Mouse (Mus musculus) bone marrow, adult 2 months (tissue): ENCODE measurements at regions not wholly inside any gene's neighbourhood (a gene's known extent, or its start where the extent isn't known, plus 50 kb on each side); places are given as distances from the start of the nearest gene placed in this dataset.

Experiments used
- H3K27ac ChIP-seq: fragments of 200-500 bp; 2 replicates; pipeline ENCODE4 v1.5.1; 2012; ENCODE audit warnings: low read depth, mild to moderate bottlenecking, control low read depth, inconsistent platforms, low read length; ENCODE audit not compliant: control insufficient read depth, poor library complexity, insufficient read depth
- H3K4me1 ChIP-seq: fragments of 200-500 bp; 2 replicates; pipeline ENCODE4 v1.6.1; 2011; ENCODE audit warnings: low read length; ENCODE audit not compliant: control insufficient read depth, insufficient read depth
- H3K4me3 ChIP-seq: fragments of 200-500 bp; replicated peaks from 2 replicates; pipeline ENCODE3; 2011; ENCODE audit warnings: mild to moderate bottlenecking, low read depth, low read length, control low read depth; ENCODE audit not compliant: control insufficient read depth
- CTCF ChIP-seq: fragments of 200-500 bp; IDR thresholded peaks from 2 replicates; pipeline ENCODE4 v1.5.1; 2011; ENCODE audit warnings: low read length, control low read depth; ENCODE audit not compliant: control insufficient read depth, insufficient read depth
- POLR2A ChIP-seq: fragments of 200-500 bp; IDR thresholded peaks from 2 replicates; pipeline ENCODE4 v1.6.1; 2011; ENCODE audit warnings: low read depth, mild to moderate bottlenecking, control low read depth, low read length, borderline replicate concordance; ENCODE audit not compliant: control insufficient read depth
- WGBS: fragments of 180-500 bp; shearing (Covaris S2); methylation state at CpG from one replicate; pipeline ENCODE4 v1.1.7; 2018; 5-methylcytosine and 5-hydroxymethylcytosine counted together

DNA sequence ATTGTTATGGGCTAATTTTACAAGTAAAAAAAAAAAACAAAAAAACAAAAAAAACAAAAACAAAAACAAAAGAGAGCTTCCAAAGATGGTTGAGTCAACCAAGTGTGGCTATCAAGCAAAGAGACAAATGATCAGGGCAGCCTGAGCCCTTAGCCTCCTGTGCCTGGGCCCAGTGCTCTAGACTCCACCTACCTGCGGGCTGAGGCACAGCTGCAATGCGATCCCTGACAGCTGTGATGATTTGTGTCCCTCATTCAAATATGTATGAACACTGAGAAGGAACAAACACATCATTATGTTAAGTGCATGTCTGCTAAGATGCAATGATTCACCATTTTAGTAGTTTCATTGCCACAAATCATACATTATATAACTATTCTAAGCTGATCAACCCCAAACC, 199.0 kb upstream of the Thbs1 start:
- Histone ChIP-seq H3K27ac (no peak overlapping the region), H3K4me3 (no peak overlapping the region)

GRCm38 (mm10) chr2:117913846-117914245, 197.8 kb upstream of the Thbs1 start:
- no peaks in the 10 kb centered on the region; the same call in 1 of the 2 replicates for H3K4me1 ChIP-seq
- TF ChIP-seq CTCF (peak; percentile 78), POLR2A (no peak)
- 30% methylated on average over 4 of the region's 4 CpGs for WGBS
- H3K27ac ChIP-seq, result no peak overlapping the region
- no peak overlapping the region for H3K4me3 ChIP-seq

More for the DNA sequence above, 199.0 kb upstream of the Thbs1 start:
- WGBS, result 12% methylated on average over 2 of the region's 2 CpGs
- H3K4me1 ChIP-seq, result no peaks in the 10 kb centered on the region; the same call in 1 of the 2 replicates
- TF ChIP-seq CTCF, result peak; percentile 60
- no peak for TF ChIP-seq POLR2A

GRCm38 (mm10) chr2:117915821-117916220, 195.9 kb upstream of the Thbs1 start:
- Histone ChIP-seq H3K4me1 (no peaks in the 10 kb centered on the region; the same call in 1 of the 2 replicates), H3K27ac (no peak overlapping the region), H3K4me3 (no peak overlapping the region)
- 82% methylated on average over 2 of the region's 2 CpGs for whole genome bisulfite sequencing
- no peak for TF ChIP-seq CTCF
- no peak for TF ChIP-seq POLR2A

GRCm38 (mm10) chr2:117917181-117917580, 194.5 kb upstream of the Thbs1 start:
- Histone ChIP-seq H3K4me1 (no peaks in the 10 kb centered on the region; the same call in 1 of the 2 replicates), H3K27ac (no peak overlapping the region), H3K4me3 (no peak overlapping the region)
- 84% methylated on average over 3 of the region's 3 CpGs for WGBS
- TF ChIP-seq POLR2A, result no peak
- no peak for TF ChIP-seq CTCF

DNA sequence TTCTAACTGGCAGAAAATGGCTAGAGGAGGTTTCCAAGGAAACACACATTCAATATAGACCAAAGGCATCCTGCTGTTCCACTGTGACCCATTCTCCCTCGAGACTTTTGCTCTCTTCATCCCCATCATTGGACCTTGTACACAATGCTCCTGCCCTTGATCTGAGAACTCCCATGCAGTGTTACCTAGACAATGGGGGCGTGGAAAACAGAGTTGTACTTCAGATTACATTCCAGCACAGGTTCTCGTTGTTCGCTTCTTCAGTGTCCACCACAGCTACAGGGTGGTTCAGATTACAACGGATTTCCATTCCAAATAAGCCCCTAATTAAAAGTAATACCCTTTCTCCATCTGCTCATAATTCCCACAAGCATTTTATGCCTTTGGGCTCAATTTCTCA, 186.8 kb upstream of the Thbs1 start:
- Histone ChIP-seq H3K4me1 (peaks cover 3% of the 10 kb centered on the region), H3K27ac (no peak overlapping the region), H3K4me3 (no peak overlapping the region)
- TF ChIP-seq CTCF (no peak), POLR2A (no peak)
- 72% methylated on average over 5 of the region's 5 CpGs for WGBS

DNA sequence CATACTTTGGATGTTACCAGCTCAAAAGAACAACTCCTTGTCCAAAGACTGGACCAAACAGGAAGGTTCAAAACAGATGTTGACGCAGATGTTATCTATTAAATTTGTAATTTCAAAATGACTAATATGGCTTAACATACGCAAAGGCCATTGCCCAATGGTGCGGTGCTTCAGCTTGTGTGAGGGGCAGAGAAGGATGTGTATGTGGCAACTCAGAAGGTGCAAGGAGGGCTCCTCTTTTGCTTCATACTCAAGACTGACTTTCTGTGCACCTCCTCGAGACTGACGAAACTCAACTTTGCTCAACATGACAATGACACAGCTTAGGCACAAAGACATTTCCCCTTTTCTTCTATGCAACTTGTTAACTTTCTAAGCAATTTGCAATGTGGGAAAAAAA, 186.3 kb upstream of the Thbs1 start:
- WGBS, result 39% methylated on average over 5 of the region's 5 CpGs
- Histone ChIP-seq H3K4me3 (no peak overlapping the region), H3K4me1 (peaks cover 3% of the 10 kb centered on the region), H3K27ac (no peak overlapping the region)
- no peak for TF ChIP-seq POLR2A

DNA sequence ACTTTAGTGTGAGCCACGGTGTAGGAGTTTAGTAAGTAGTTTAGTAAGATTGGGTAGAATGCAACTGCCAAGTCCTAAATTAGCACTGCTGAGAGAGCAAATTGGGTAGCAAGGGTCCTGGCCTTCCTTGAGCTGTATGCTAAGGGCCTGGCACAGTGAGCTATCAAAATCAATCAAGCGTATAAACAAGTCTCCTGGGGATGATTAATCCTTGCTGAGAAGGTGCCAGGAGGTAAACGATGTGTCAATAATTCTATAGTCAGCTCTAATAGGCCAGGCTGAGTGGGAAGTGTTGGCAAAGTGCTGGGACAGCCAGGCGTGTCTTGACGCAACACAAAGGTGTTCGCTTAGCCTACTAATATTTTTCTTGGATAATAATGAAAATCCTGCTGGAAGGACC, 183.6 kb upstream of the Thbs1 start:
- no peak for TF ChIP-seq POLR2A
- TF ChIP-seq CTCF, result no peak

GRCm38 (mm10) chr2:117929586-117929985, 182.1 kb upstream of the Thbs1 start:
- Histone ChIP-seq H3K27ac (no peak overlapping the region), H3K4me1 (peaks cover 3% of the 10 kb centered on the region), H3K4me3 (no peak overlapping the region)
- no peak for TF ChIP-seq POLR2A
- no peak for TF ChIP-seq CTCF
- WGBS, result 81% methylated on average over 1 of the region's 1 CpGs

More for the DNA sequence above, 183.6 kb upstream of the Thbs1 start:
- WGBS, result 80% methylated on average over 6 of the region's 6 CpGs
- Histone ChIP-seq H3K4me1 (peaks cover 3% of the 10 kb centered on the region), H3K4me3 (no peak overlapping the region), H3K27ac (no peak overlapping the region)

GRCm38 (mm10) chr2:117930895-117931537, 180.7 kb upstream of the Thbs1 start:
- peaks cover 2% of the 10 kb centered on the region for H3K4me1 ChIP-seq
- no peak overlapping the region for H3K4me3 ChIP-seq
- WGBS, result 47% methylated on average over 3 of the region's 3 CpGs
- TF ChIP-seq CTCF (no peak), POLR2A (no peak)
- peak overlapping the region; percentile 80; the same call in 1 of the 2 replicates for H3K27ac ChIP-seq
